Mouse (Mus musculus) MEL (cell line): ENCODE measurements at regions not wholly inside any gene's neighbourhood (a gene's known extent, or its start where the extent isn't known, plus 50 kb on each side); places are given as distances from the start of the nearest gene placed in this dataset.

Experiments used
- DNase-seq: peaks from one replicate; pipeline ENCODE4 v3.0.0; 2011; ENCODE audit warnings: low read depth, low spot score
- H3K27ac ChIP-seq: 2 replicates; pipeline ENCODE4 v1.5.1; 2012; ENCODE audit warnings: low read depth, mild to moderate bottlenecking, control low read depth, low read length, moderate library complexity; ENCODE audit not compliant: control insufficient read depth
- H3K27me3 ChIP-seq, 2 experiments: fragments of 150-350 bp in 1 of 2; sonication (generic) in 1 of 2; 2 replicates each; pipeline ENCODE4 v1.6.1; 2012; ENCODE audit warnings: low read length in 2 of 2, mild to moderate bottlenecking in 2 of 2, improper control_type of control experiment in 1 of 2, moderate library complexity in 1 of 2; ENCODE audit not compliant: insufficient read depth in 2 of 2, control insufficient read depth in 1 of 2
- H3K36me3 ChIP-seq, 2 experiments: 2 replicates each; pipeline ENCODE4 v1.6.1; 2012 to 2014; ENCODE audit warnings: low read length in 2 of 2, improper control_type of control experiment in 1 of 2, inconsistent platforms in 1 of 2, mild to moderate bottlenecking in 1 of 2; ENCODE audit not compliant: insufficient read depth in 2 of 2, control insufficient read depth in 1 of 2
- H3K4me1 ChIP-seq, 2 experiments: fragments of 150-350 bp in 1 of 2; sonication (generic) in 1 of 2; 2 replicates each; pipeline ENCODE4 v1.6.1; 2012; ENCODE audit warnings: low read length in 2 of 2, improper control_type of control experiment in 1 of 2, mild to moderate bottlenecking in 1 of 2; ENCODE audit not compliant: insufficient read depth in 2 of 2, control insufficient read depth in 1 of 2
- H3K4me3 ChIP-seq, 2 experiments: fragments of 150-350 bp in 1 of 2; sonication (generic) in 1 of 2; 2 replicates each; pipeline ENCODE4 v1.5.1; 2012; ENCODE audit warnings: low read depth in 2 of 2, low read length in 2 of 2, mild to moderate bottlenecking in 2 of 2, moderate library complexity in 2 of 2, control low read depth in 1 of 2, improper control_type of control experiment in 1 of 2; ENCODE audit not compliant: control insufficient read depth in 1 of 2, insufficient read depth in 1 of 2
- H3K79me2 ChIP-seq: 2 replicates; pipeline ENCODE4 v1.6.1; 2012; ENCODE audit warnings: mild to moderate bottlenecking, low read length, moderate library complexity; ENCODE audit not compliant: control insufficient read depth, poor library complexity, insufficient read depth
- H3K9ac ChIP-seq: 2 replicates; pipeline ENCODE4 v1.6.1; 2012; ENCODE audit warnings: low read depth, mild to moderate bottlenecking, control low read depth, low read length, moderate library complexity; ENCODE audit not compliant: control insufficient read depth, poor library complexity, severe bottlenecking
- H3K9me3 ChIP-seq: fragments of 150-350 bp; sonication (generic); replicated peaks from 2 replicates; pipeline ENCODE4 v1.6.1; 2012; ENCODE audit warnings: mild to moderate bottlenecking, low read length, improper control_type of control experiment, moderate library complexity; ENCODE audit not compliant: insufficient read depth
- BHLHE40 ChIP-seq: IDR thresholded peaks from 2 replicates; pipeline ENCODE4 v1.6.1; 2012; ENCODE audit warnings: low read depth, mild to moderate bottlenecking, inconsistent platforms, low read length, improper control_type of control experiment, borderline replicate concordance
- CHD1 ChIP-seq: IDR thresholded peaks from 2 replicates; pipeline ENCODE4 v1.6.1; 2012; ENCODE audit warnings: low read depth, mild to moderate bottlenecking, inconsistent platforms, low read length, improper control_type of control experiment
- E2F4 ChIP-seq: IDR thresholded peaks from 2 replicates; pipeline ENCODE4 v1.6.1; 2011; ENCODE audit warnings: low read depth, low read length, improper control_type of control experiment, borderline replicate concordance
- GABPA ChIP-seq: IDR thresholded peaks from 2 replicates; pipeline ENCODE4 v1.6.1; 2012; ENCODE audit warnings: low read depth, mild to moderate bottlenecking, inconsistent platforms, low read length, improper control_type of control experiment, moderate library complexity
- GATA1 ChIP-seq: IDR thresholded peaks from 2 replicates; pipeline ENCODE4 v1.6.1; 2011; ENCODE audit warnings: low read depth, low read length, improper control_type of control experiment
- HCFC1 ChIP-seq: IDR thresholded peaks from 2 replicates; pipeline ENCODE4 v1.6.1; 2012; ENCODE audit warnings: low read depth, mild to moderate bottlenecking, inconsistent platforms, low read length, improper control_type of control experiment, moderate library complexity
- JUND ChIP-seq: IDR thresholded peaks from 2 replicates; pipeline ENCODE4 v1.6.1; 2011; ENCODE audit warnings: low read depth, mild to moderate bottlenecking, improper control_type of control experiment, low read length
- KAT2A ChIP-seq: conservative IDR thresholded peaks from 2 replicates; pipeline ENCODE4 v1.6.1; 2012; ENCODE audit warnings: low read depth, low read length, improper control_type of control experiment, inconsistent platforms
- MAZ ChIP-seq: IDR thresholded peaks from 2 replicates; pipeline ENCODE4 v1.6.1; 2012; ENCODE audit warnings: low read depth, mild to moderate bottlenecking, inconsistent platforms, low read length, improper control_type of control experiment
- MXI1 ChIP-seq: IDR thresholded peaks from 2 replicates; pipeline ENCODE4 v1.6.1; 2011; ENCODE audit warnings: mild to moderate bottlenecking, low read depth, low read length, improper control_type of control experiment
- MYC ChIP-seq: IDR thresholded peaks from 2 replicates; pipeline ENCODE4 v1.6.1; 2011; ENCODE audit warnings: low read depth, mild to moderate bottlenecking, low read length, improper control_type of control experiment, moderate library complexity
- NELFE ChIP-seq: IDR thresholded peaks from 2 replicates; pipeline ENCODE4 v1.6.1; 2011; ENCODE audit warnings: low read depth, low read length, improper control_type of control experiment
- NRF1 ChIP-seq: IDR thresholded peaks from 2 replicates; pipeline ENCODE4 v1.6.1; 2014; ENCODE audit warnings: low read depth, mild to moderate bottlenecking, inconsistent platforms, low read length, improper control_type of control experiment, moderate library complexity; ENCODE audit not compliant: poor library complexity, insufficient read depth, severe bottlenecking
- POLR2A ChIP-seq, 2 experiments: IDR thresholded peaks; 2 replicates each; pipeline ENCODE4 v1.6.1; 2011 to 2012; ENCODE audit warnings: low read length in 2 of 2, mild to moderate bottlenecking in 2 of 2, control low read depth in 1 of 2, improper control_type of control experiment in 1 of 2, low read depth in 1 of 2, moderate library complexity in 1 of 2; ENCODE audit not compliant: control insufficient read depth in 1 of 2, insufficient read depth in 1 of 2, poor library complexity in 1 of 2
- POLR2AphosphoS5 ChIP-seq: IDR thresholded peaks from 2 replicates; pipeline ENCODE4 v1.6.1; 2012; ENCODE audit warnings: low read depth, borderline replicate concordance, mild to moderate bottlenecking, inconsistent platforms, low read length, moderate library complexity, mixed read lengths
- RAD21 ChIP-seq: IDR thresholded peaks from 2 replicates; pipeline ENCODE4 v1.6.1; 2011; ENCODE audit warnings: mild to moderate bottlenecking, low read depth, low read length, improper control_type of control experiment
- RCOR1 ChIP-seq: IDR thresholded peaks from 2 replicates; pipeline ENCODE4 v1.6.1; 2012; ENCODE audit warnings: low read depth, mild to moderate bottlenecking, inconsistent platforms, low read length, improper control_type of control experiment
- SIN3A ChIP-seq: IDR thresholded peaks from 2 replicates; pipeline ENCODE4 v1.6.1; 2012; ENCODE audit warnings: low read length, improper control_type of control experiment, inconsistent platforms
- SMC3 ChIP-seq: IDR thresholded peaks from 2 replicates; pipeline ENCODE4 v1.6.1; 2011; ENCODE audit warnings: low read depth, low read length, improper control_type of control experiment
- TAL1 ChIP-seq: IDR thresholded peaks from 2 replicates; pipeline ENCODE4 v1.6.1; 2012; ENCODE audit warnings: mild to moderate bottlenecking, inconsistent platforms, low read length, moderate library complexity, mixed read lengths
- TBP ChIP-seq: IDR thresholded peaks from 2 replicates; pipeline ENCODE4 v1.8.0; 2011; ENCODE audit warnings: low read depth, low read length, improper control_type of control experiment
- USF2 ChIP-seq, 2 experiments: IDR thresholded peaks; 2 replicates each; pipeline ENCODE4 v1.6.1; 2011 to 2012; ENCODE audit warnings: improper control_type of control experiment in 2 of 2, low read length in 2 of 2, borderline replicate concordance in 1 of 2, inconsistent platforms in 1 of 2, low read depth in 1 of 2, mild to moderate bottlenecking in 1 of 2; ENCODE audit not compliant: insufficient read depth in 1 of 2
- ZKSCAN1 ChIP-seq: IDR thresholded peaks from 2 replicates; pipeline ENCODE4 v1.6.1; 2012; ENCODE audit warnings: low read depth, mild to moderate bottlenecking, inconsistent platforms, low read length, improper control_type of control experiment, moderate library complexity
- ZMIZ1 ChIP-seq: IDR thresholded peaks from 2 replicates; pipeline ENCODE4 v1.6.1; 2012; ENCODE audit warnings: low read depth, mild to moderate bottlenecking, inconsistent platforms, low read length, improper control_type of control experiment, moderate library complexity

DNA sequence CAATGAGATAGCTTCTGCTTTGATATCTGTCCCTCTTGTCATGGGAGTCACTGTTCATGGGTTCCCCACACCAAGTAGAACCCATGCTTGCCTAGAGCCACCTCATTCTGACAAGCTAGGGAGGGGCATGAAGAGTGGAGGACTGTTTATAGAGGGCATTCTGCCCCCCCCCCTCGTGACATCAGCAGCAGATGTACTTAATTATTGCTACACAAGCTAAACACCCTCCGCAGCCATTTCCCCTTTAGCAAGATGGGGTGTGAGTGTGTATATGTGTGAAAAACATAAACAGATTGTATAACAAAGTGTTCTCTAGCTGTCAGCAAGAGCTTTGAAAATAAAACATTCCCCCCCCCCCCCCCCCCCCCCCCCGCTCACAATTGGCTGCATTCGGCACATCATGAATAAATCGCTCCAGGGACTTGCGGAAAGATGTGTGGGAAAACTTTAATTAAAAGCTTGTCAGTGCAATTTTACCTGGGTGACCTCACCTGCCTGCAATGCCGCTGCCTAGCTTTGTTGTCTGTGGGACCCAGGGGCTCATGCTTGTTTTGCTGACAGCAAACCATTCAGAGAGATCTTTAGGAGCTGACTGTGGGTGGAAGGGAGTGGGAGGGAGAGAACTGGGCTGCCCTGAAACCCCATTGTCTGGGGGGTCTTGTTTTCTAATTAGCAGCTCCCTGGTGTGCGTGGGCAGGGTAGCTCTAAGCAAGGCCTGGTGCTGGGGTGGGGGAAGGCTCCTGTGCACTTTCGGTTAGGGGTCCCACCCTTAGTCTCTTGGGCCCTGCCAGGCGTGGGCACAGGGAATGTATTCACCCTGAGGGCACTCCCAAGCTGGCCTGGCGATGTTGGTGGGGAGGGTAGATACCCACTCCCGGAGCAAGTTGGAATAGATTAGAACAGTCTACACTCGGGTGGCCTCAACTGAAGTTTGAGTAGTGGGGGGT lies 63.4 kb downstream of the Irx2 start:
- Histone ChIP-seq H3K9me3 (no peaks in the 10 kb centered on the region), H3K4me1 (no peaks in the 10 kb centered on the region), H3K9ac (no peak overlapping the region), H3K4me3 (no peak overlapping the region), H3K79me2 (no peaks in the 10 kb centered on the region), H3K27me3 (no peaks in the 10 kb centered on the region), H3K27ac (no peak overlapping the region), H3K36me3 (no peaks in the 10 kb centered on the region)
- DNase-seq = no peak
- no peak for TF ChIP-seq RAD21
- TF ChIP-seq JUND = no peak
- no peak for TF ChIP-seq BHLHE40
- no peak for TF ChIP-seq CHD1
- TF ChIP-seq E2F4 = no peak
- TF ChIP-seq MXI1 = no peak
- no peak for TF ChIP-seq NELFE

DNA sequence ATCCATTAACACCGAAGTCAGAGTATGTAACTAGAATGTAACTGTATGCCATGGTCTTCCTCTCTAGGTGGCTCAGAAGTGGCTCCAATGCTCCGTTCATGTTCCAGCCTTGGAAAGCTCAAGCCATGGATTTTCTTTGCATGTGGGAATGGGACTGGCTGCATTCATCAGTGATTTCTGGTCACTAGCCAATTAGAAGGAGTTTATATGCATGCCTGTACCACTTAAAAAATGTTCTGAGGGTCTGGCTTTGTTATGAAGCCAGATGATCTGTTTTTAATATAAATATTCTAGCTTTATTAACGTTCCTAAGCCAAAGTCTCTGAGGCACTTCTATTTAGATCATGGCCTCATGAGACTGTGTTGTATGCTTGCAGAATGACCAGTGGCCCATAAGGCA lies 78.8 kb downstream of the Irx2 start:
- Histone ChIP-seq H3K4me1 (no peaks in the 10 kb centered on the region), H3K27me3 (no peaks in the 10 kb centered on the region), H3K9me3 (no peaks in the 10 kb centered on the region)

More for the DNA sequence above, 78.8 kb downstream of the Irx2 start:
- DNase-seq = no peak
- Histone ChIP-seq H3K4me3 (no peak overlapping the region), H3K36me3 (no peaks in the 10 kb centered on the region), H3K79me2 (no peaks in the 10 kb centered on the region), H3K27ac (no peak overlapping the region), H3K9ac (no peak overlapping the region)
- TF ChIP-seq CHD1 (no peak), MYC (no peak), KAT2A (no peak), HCFC1 (no peak), MAZ (no peak), GATA1 (no peak), TBP (no peak), USF2 (IDR thresholded peaks at IDR 0.05; ENCODE audit: borderline replicate concordance in 1 of 2, insufficient read depth in 1 of 2, low read depth in 1 of 2, low read length in 2 of 2) (no peak), E2F4 (no peak), ZKSCAN1 (no peak), POLR2A (IDR thresholded peaks at IDR 0.05; ENCODE audit: control insufficient read depth in 1 of 2, insufficient read depth in 1 of 2, low read depth in 1 of 2, low read length in 2 of 2, poor library complexity in 1 of 2) (no peak), SIN3A (no peak), GABPA (no peak), SMC3 (no peak), TAL1 (no peak), ZMIZ1 (no peak), NRF1 (no peak), RCOR1 (no peak), POLR2AphosphoS5 (no peak)
